ENCODE assay signal across 8 mouse cellular contexts in genomic region chr6:134928096-134928888, GRCm38 (mm10). TPM values are rescaled to one million over a fixed set of nuclear protein-coding genes. Genes with fewer than 3 reads are reported as not detected.
A peak's percentile ranks its signal among the peaks of the same experiment; 100 is the strongest.
DNase-seq lines count a peak whose midpoint lies in the region; ATAC-seq and TF ChIP-seq lines count a peak whose summit lies in the region.

No protein-coding gene starts in this region.

- peak; percentile 87 for ATAC-seq in forebrain, embryonic 13.5 days
- ATAC-seq in lung, postnatal 0 days = peak; percentile 93

- TF ChIP-seq EP300 in MEL (IDR thresholded peaks at IDR 0.05; ENCODE audit: low read depth in 1 of 2, low read length in 2 of 2) = peak in 1 of 2 experiments; percentile 43; a peak in 1 of 4 replicates
- peak; percentile 37 for TF ChIP-seq EP300 in lung, postnatal 0 days (IDR thresholded peaks at IDR 0.05)

- DNase-seq in MEL (ENCODE audit: low read depth, low spot score) = peak; percentile 96
- peak; percentile 67 for DNase-seq in cerebellum, adult 11 months
- peak; percentile 83 for DNase-seq in heart, postnatal 25 days (ENCODE audit: low spot score)
- DNase-seq in layer of hippocampus, adult 2 months (ENCODE audit: low spot score in 2 of 2) = peak; percentile 16 to 42
- peak; percentile 97 for DNase-seq in lung, postnatal 0 days (ENCODE audit: low spot score)
- peak; percentile 69 for DNase-seq in ovary, postnatal 10 days (ENCODE audit: low spot score)
- DNase-seq in thymus, postnatal 0 days (ENCODE audit: low spot score) = peak; percentile 88

- peak overlapping the region; percentile 97 for H3K9ac ChIP-seq in MEL (ENCODE audit: control insufficient read depth, low read depth, low read length, poor library complexity, severe bottlenecking)
- peak overlapping the region; percentile 92 for H3K9ac ChIP-seq in forebrain, embryonic 13.5 days
- peak overlapping the region; percentile 82 for H3K9ac ChIP-seq in lung, postnatal 0 days (replicated peaks; ENCODE audit: low read depth)

- peak; percentile 62 to 87 for TF ChIP-seq POLR2A in MEL (IDR thresholded peaks at IDR 0.05; ENCODE audit: control insufficient read depth in 1 of 2, insufficient read depth in 1 of 2, low read depth in 1 of 2, low read length in 2 of 2, poor library complexity in 1 of 2)

- WGBS in forebrain, embryonic 13.5 days = under 1% methylated on average over 63 of the region's 63 CpGs
- under 1% methylated on average over 57 of the region's 63 CpGs for WGBS in lung, postnatal 0 days

- H3K4me3 ChIP-seq in MEL (ENCODE audit: control insufficient read depth in 1 of 2, insufficient read depth in 1 of 2, low read depth in 2 of 2, low read length in 2 of 2) = peak overlapping the region; percentile 86 to 91
- H3K4me3 ChIP-seq in forebrain, embryonic 13.5 days = peak overlapping the region; percentile 53
- H3K4me3 ChIP-seq in layer of hippocampus, adult 2 months = peak overlapping the region; percentile 86
- peak overlapping the region; percentile 71 for H3K4me3 ChIP-seq in lung, postnatal 0 days (ENCODE audit: low read depth, low read length)

- peaks cover 2 to 31% of the 10 kb centered on the region in 2 experiments; a peak in 3 of 4 replicates for H3K36me3 ChIP-seq in MEL (ENCODE audit: control insufficient read depth in 1 of 2, insufficient read depth in 2 of 2, low read length in 2 of 2)
- H3K36me3 ChIP-seq in forebrain, embryonic 13.5 days (ENCODE audit: poor library complexity, severe bottlenecking) = peaks cover 3% of the 10 kb centered on the region; the same call in 1 of the 2 replicates
- no peaks in the 10 kb centered on the region for H3K36me3 ChIP-seq in lung, postnatal 0 days (ENCODE audit: insufficient read depth, low read length)

- TF ChIP-seq CTCF in MEL (IDR thresholded peaks at IDR 0.05 in 2 of 3, conservative IDR thresholded peaks at IDR 0.05 in 1 of 3; ENCODE audit: control insufficient read depth in 1 of 3, insufficient read depth in 1 of 3, low read depth in 2 of 3, low read length in 3 of 3, poor library complexity in 1 of 3, severe bottlenecking in 1 of 3) = no peak
- TF ChIP-seq CTCF in layer of hippocampus, adult 2 months (conservative IDR thresholded peaks at IDR 0.05) = no peak
- no peak for TF ChIP-seq CTCF in lung, postnatal 0 days (IDR thresholded peaks at IDR 0.05)

- peak overlapping the region; percentile 95 for H3K4me2 ChIP-seq in forebrain, embryonic 13.5 days
- H3K4me2 ChIP-seq in lung, postnatal 0 days (replicated peaks; ENCODE audit: low read depth, low read length) = peak overlapping the region; percentile 93

- H3K79me2 ChIP-seq in MEL (ENCODE audit: control insufficient read depth, insufficient read depth, low read length, poor library complexity) = peaks cover 36% of the 10 kb centered on the region

- H3K9me3 ChIP-seq in MEL (replicated peaks; ENCODE audit: insufficient read depth, low read length) = no peaks in the 10 kb centered on the region
- H3K9me3 ChIP-seq in forebrain, embryonic 13.5 days (replicated peaks) = no peaks in the 10 kb centered on the region
- H3K9me3 ChIP-seq in lung, postnatal 0 days (ENCODE audit: low read length) = no peaks in the 10 kb centered on the region

- intact Hi-C loops in heart, postnatal 25 days (cut with DNase I) = loop anchor here (1.0 kb wide), 1 partner anchor 53 kb away; the partner anchor contains the start of gene Apold1

- H3K27me3 ChIP-seq in MEL (ENCODE audit: control insufficient read depth in 1 of 2, insufficient read depth in 2 of 2, low read length in 2 of 2) = no peaks in the 10 kb centered on the region
- no peaks in the 10 kb centered on the region for H3K27me3 ChIP-seq in forebrain, embryonic 13.5 days
- no peaks in the 10 kb centered on the region for H3K27me3 ChIP-seq in lung, postnatal 0 days (replicated peaks; ENCODE audit: insufficient read depth, low read length)

- peaks cover 13 to 17% of the 10 kb centered on the region in 2 experiments for H3K4me1 ChIP-seq in MEL (ENCODE audit: control insufficient read depth in 1 of 2, insufficient read depth in 2 of 2, low read length in 2 of 2)
- peaks cover 69% of the 10 kb centered on the region for H3K4me1 ChIP-seq in forebrain, embryonic 13.5 days
- 0 out of 2 replicates have a peak, but pooled peaks cover 3% of the 10 kb centered on the region for H3K4me1 ChIP-seq in lung, postnatal 0 days (ENCODE audit: insufficient read depth, low read depth, low read length)

- no peak for TF ChIP-seq RAD21 in MEL (IDR thresholded peaks at IDR 0.05; ENCODE audit: low read depth, low read length)

- H3K27ac ChIP-seq in MEL (ENCODE audit: control insufficient read depth, low read depth, low read length) = peak overlapping the region; percentile 99
- H3K27ac ChIP-seq in forebrain, embryonic 13.5 days = peak overlapping the region; percentile 99
- peak overlapping the region; percentile 74 for H3K27ac ChIP-seq in layer of hippocampus, adult 2 months
- peak overlapping the region; percentile 95 for H3K27ac ChIP-seq in lung, postnatal 0 days (ENCODE audit: low read length)

TF ChIP-seq in MEL, 35 proteins besides CTCF, POLR2A, EP300 and RAD21 (continues in another document):
- TF ChIP-seq NELFE (IDR thresholded peaks at IDR 0.05; ENCODE audit: low read depth, low read length) (peak; percentile 84), BHLHE40 (IDR thresholded peaks at IDR 0.05; ENCODE audit: borderline replicate concordance, low read depth, low read length) (no peak), TAL1 (IDR thresholded peaks at IDR 0.05; ENCODE audit: low read length) (no peak), POLR2AphosphoS2 (IDR thresholded peaks at IDR 0.05; ENCODE audit: low read length) (peak; percentile 72; the same call in 1 of the 2 replicates), ZC3H11A (IDR thresholded peaks at IDR 0.05; ENCODE audit: low read depth, low read length) (no peak), POLR2AphosphoS5 (IDR thresholded peaks at IDR 0.05; ENCODE audit: borderline replicate concordance, low read depth, low read length) (peak; percentile 85), TCF12 (IDR thresholded peaks at IDR 0.05; ENCODE audit: low read depth, low read length) (peak; percentile 51), ELF1 (IDR thresholded peaks at IDR 0.05; ENCODE audit: low read depth, low read length) (no peak), USF1 (IDR thresholded peaks at IDR 0.05; ENCODE audit: low read depth, low read length) (no peak), MEF2A (IDR thresholded peaks at IDR 0.05; ENCODE audit: extremely low read depth, insufficient replicate concordance, low read depth, low read length, poor library complexity, severe bottlenecking) (no peak), ZMIZ1 (IDR thresholded peaks at IDR 0.05; ENCODE audit: low read depth, low read length) (peak; percentile 73; the same call in 1 of the 2 replicates), GABPA (IDR thresholded peaks at IDR 0.05; ENCODE audit: low read depth, low read length) (no peak), CHD1 (IDR thresholded peaks at IDR 0.05; ENCODE audit: low read depth, low read length) (no peak), USF2 (IDR thresholded peaks at IDR 0.05; ENCODE audit: borderline replicate concordance in 1 of 2, insufficient read depth in 1 of 2, low read depth in 1 of 2, low read length in 2 of 2) (no peak), MAX (IDR thresholded peaks at IDR 0.05; ENCODE audit: low read length) (peak; percentile 84), MAZ (IDR thresholded peaks at IDR 0.05; ENCODE audit: low read depth, low read length) (peak; percentile 75), NRF1 (IDR thresholded peaks at IDR 0.05; ENCODE audit: insufficient read depth, low read depth, low read length, poor library complexity, severe bottlenecking) (peak; percentile 55; the same call in 1 of the 2 replicates), KAT2A (conservative IDR thresholded peaks at IDR 0.05; ENCODE audit: low read depth, low read length) (peak; percentile 39; the same call in 1 of the 2 replicates), TBP (IDR thresholded peaks at IDR 0.05; ENCODE audit: low read depth, low read length) (peak; percentile 66; the same call in 1 of the 2 replicates), RCOR1 (IDR thresholded peaks at IDR 0.05; ENCODE audit: low read depth, low read length) (no peak), HCFC1 (IDR thresholded peaks at IDR 0.05; ENCODE audit: low read depth, low read length) (peak; percentile 74), JUND (IDR thresholded peaks at IDR 0.05; ENCODE audit: low read depth, low read length) (no peak)

RNA-seq across cellular contexts. Expression of gene Cdkn1b, which starts 8.1 kb away (rescaled TPM):
- total RNA-seq in MEL (2012; rRNA removed) = 7.7 and 12.0 TPM in 2 replicates
- 10 to 100 TPM in 1 of 2 experiments, not detected in 1; 21.2 TPM for polyA plus RNA-seq in MEL (2012; ENCODE audit: insufficient read depth in 1 of 2, insufficient read length in 2 of 2, low read depth in 1 of 2, low replicate concordance in 2 of 2, missing spikeins in 1 of 2)
- 48.8 and 58.5 TPM in 2 replicates for polyA plus RNA-seq in forebrain, embryonic 13.5 days (2015; fragmentation: Nextera tagmentation; extraction: Ambion mirVana)
- total RNA-seq in heart, postnatal 25 days (2021) = 10 to 100 TPM; 40.3 to 49.5 TPM
- total RNA-seq in layer of hippocampus, adult 2 months (2021) = 10 to 100 TPM; 47.2 to 48.0 TPM
- 43.4 and 46.2 TPM in 2 replicates for polyA plus RNA-seq in lung, postnatal 0 days (2015; fragmentation: Nextera tagmentation; extraction: Ambion mirVana)
- polyA plus RNA-seq in thymus, postnatal 0 days (2015; fragmentation: Nextera tagmentation; extraction: Ambion mirVana) = 53.0 and 58.8 TPM in 2 replicates

RNA-seq across cellular contexts. Expression of gene Gpr19, which starts 29.9 kb away (rescaled TPM):
- total RNA-seq in MEL (2012; rRNA removed) = 8.4 and 9.0 TPM in 2 replicates
- 10 to 100 TPM in 1 of 2 experiments, not detected in 1; 11.7 TPM for polyA plus RNA-seq in MEL (2012; ENCODE audit: insufficient read depth in 1 of 2, insufficient read length in 2 of 2, low read depth in 1 of 2, low replicate concordance in 2 of 2, missing spikeins in 1 of 2)
- polyA plus RNA-seq in forebrain, embryonic 13.5 days (2015; fragmentation: Nextera tagmentation; extraction: Ambion mirVana) = 45.5 and 46.4 TPM in 2 replicates
- 1 to 10 TPM; 3.3 to 5.1 TPM for total RNA-seq in heart, postnatal 25 days (2021)
- total RNA-seq in layer of hippocampus, adult 2 months (2021) = 10 to 100 TPM; 22.0 to 27.4 TPM
- polyA plus RNA-seq in lung, postnatal 0 days (2015; fragmentation: Nextera tagmentation; extraction: Ambion mirVana) = 9.3 and 9.8 TPM in 2 replicates
- polyA plus RNA-seq in thymus, postnatal 0 days (2015; fragmentation: Nextera tagmentation; extraction: Ambion mirVana) = 11.8 and 11.9 TPM in 2 replicates

RNA-seq across cellular contexts. Expression of gene Apold1, which starts 53.2 kb away (rescaled TPM):
- 0.07 and 0.12 TPM in 2 replicates for total RNA-seq in MEL (2012; rRNA removed)
- under 1 TPM in 1 of 2 experiments, not detected in 1; 0.08 TPM for polyA plus RNA-seq in MEL (2012; ENCODE audit: insufficient read depth in 1 of 2, insufficient read length in 2 of 2, low read depth in 1 of 2, low replicate concordance in 2 of 2, missing spikeins in 1 of 2)
- polyA plus RNA-seq in forebrain, embryonic 13.5 days (2015; fragmentation: Nextera tagmentation; extraction: Ambion mirVana) = 3.5 and 3.6 TPM in 2 replicates
- total RNA-seq in heart, postnatal 25 days (2021) = 1 to 10 TPM; 7.0 to 8.2 TPM
- 1 to 10 TPM; 1.9 to 2.5 TPM for total RNA-seq in layer of hippocampus, adult 2 months (2021)
- polyA plus RNA-seq in lung, postnatal 0 days (2015; fragmentation: Nextera tagmentation; extraction: Ambion mirVana) = 3.5 and 4.2 TPM in 2 replicates
- 3.2 and 4.4 TPM in 2 replicates for polyA plus RNA-seq in thymus, postnatal 0 days (2015; fragmentation: Nextera tagmentation; extraction: Ambion mirVana)

Comparison
In these comparisons a context has a peak if more than half of its experiments do, and no peak if none do; other contexts are left out.
1. Peak in every context shown above with its lines: DNase-seq, ATAC-seq, H3K4me3 ChIP-seq and H3K27ac ChIP-seq.
2. DNase-seq: peak in every context shown above with its lines; median percentile 97 in lung, postnatal 0 days; 96 in MEL; 88 in thymus, postnatal 0 days; 83 in heart, postnatal 25 days; 69 in ovary, postnatal 10 days; 67 in cerebellum, adult 11 months; 29 in layer of hippocampus, adult 2 months.